Mouse (Mus musculus) lung, postnatal 14 days (tissue): Measurements from ENCODE around the gene Srsf10.

Experiments
- DNase-seq: peaks from one replicate; pipeline ENCODE4 v3.0.0; 2021

Srsf10 gene

DNA sequence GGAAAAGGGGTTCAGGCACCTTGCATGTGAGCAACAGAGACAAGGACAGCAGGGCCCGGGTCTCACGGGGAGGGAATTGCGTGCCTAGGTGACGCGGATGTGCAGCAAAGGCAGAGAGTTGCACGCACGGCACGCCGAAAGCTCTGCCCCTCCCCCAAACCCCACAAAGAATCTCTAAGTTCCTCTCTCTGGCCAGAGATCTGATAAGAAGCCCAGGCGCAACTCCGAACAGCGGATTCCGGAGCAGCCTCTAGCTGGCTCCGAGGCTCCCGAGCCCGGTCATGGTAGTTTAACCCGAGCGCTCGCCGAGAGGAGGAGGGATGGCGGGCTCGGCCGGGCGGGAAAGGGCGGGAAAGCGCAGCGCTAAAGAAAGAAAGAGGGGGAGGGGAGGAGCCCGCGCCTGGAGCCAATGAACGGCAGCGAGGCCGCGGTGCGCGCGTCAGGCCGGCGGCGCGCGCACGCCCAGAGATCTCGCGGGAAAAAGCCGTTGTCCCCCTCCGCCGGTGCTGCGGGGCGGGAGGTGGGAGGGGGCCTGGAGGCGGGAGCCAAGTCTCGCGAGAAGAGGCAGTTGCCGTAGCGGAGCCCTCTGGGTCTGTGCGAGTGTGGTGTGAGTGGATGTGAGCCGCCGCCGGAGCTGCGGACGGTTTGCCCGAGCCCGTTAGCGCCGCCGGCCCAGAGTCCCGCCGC lies at the start of gene Srsf10:
Gene Srsf10 (plus strand): TSS at position 212 of the 687 bp plus-strand sequence.
- DNase-seq, result peak; percentile 96

DNA sequence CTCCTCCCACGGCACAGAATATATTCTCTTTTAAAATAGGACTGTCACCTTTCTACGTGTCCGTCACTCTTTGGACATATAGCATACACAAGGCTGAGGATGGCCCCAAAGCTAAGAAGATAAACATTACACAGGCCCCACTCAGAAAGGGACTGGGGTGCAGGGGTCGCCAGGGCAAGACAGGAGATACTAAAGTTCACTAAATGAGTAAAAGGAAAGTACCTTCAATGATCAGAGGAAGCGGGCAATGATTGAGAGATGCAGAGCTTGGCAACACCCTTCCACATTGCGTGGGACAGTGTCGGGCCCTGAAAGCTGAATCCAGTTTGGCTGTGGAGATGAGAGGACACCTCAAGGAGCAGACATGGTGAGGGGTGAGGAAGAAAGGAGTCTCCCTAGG lies 40.7 kb upstream of the Srsf10 start:
- DNase-seq, result no peak

DNA sequence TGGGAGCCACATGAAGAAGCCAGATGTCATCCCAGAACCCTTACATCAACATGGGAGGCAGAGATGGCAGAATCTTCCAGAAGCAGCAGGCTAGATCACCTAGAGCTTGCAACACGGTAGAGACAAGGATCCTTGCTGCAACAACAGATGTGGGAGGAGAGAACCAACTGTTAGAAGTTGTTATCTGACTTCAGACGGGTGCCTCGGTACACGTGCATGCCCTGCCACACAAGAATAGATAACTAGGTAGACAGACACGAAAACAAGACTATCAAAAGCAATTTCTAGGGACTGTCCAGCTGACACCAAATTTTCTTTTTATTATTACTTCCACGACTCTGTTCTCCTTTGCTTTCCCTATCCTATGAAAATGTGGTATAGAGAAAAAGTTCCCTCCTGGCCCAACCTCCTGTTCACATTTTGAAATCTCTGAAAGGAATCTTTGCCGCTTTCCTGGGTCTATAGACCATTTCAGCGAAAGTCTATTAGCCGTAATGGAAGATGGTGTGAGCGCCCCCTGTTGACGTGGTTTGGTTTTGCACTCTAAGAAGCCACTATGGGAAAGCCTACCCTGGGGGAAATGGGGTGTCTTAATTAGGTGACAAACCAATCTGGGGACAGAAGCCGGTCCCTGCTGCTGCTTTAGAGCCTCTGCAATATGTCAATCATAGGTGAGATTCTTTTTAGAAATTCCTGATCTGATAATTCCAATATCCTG lies 38.5 kb upstream of the Srsf10 start:
- peak; percentile 71 for DNase-seq

DNA sequence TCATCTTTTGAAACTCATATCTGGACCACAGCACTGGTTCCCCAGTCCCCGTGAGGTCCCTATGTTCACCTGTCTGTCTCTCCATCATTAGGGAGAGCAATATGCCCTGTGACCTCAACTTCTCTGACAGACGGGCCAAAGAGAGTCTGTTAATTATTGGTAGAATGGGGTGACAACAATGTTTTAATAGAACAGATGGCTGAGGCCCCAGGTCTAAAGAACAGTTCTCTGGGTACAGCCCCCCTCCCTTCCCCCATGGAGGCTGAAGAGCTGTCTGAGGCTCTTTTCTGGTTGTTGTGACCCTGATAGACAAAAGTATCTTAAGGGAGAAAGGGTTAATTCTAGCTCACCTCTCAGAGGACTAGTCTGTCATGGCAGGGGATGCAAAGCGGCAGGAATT lies 37.2 kb upstream of the Srsf10 start:
- no peak for DNase-seq

DNA sequence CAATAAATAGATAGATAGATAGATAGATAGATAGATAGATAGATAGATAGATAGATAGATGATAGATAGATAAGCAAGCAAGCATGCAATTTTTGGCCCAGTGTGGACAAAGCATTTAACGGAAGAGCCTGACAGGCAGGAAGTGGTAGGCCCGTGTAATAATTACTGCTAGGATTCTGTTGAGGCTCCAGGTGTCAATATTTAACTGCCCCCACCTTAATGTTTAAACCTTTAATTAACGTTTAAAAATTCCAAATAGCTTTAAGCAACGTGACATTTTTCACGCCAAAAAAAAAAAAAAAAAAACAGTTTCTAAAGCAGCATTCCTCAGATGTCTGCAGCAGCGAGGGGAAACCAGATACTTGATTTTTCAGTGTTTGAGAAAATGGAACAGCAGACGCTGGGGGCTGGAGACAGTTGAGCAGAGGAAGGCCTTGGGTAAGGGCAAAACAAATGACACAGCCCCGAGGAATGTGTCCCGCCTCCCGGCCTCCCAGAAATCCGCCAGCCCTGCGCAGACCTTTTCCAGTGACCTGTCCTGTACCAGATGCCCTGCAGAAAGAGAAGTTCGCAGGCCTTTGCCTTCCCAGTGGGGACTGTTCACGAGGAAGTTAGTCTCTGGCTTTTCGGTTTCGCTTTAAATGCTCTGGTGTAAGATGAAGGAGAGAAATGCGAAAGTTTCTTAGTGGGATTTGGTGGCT lies 35.6 kb upstream of the Srsf10 start:
- peak; percentile 40 for DNase-seq

DNA sequence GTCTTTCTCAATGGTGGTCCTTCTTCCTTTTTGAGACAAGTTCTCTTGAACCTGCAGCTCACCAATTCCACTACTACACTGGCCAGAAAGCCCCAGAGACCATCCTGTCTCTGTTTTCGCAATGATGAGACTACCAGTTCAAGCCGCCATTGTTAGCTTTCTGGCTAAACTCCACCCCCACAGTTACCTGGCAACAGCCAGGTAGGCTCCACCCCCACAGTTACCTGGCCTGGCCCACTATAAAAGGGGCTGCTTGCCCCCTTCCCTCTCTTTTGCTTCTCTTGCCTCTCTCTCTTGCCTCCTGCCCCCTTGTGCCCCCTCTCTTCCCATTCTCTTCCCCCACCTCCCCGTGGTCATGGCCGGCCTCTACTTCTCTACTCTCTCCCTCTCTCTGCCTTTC lies 33.8 kb upstream of the Srsf10 start:
- no peak for DNase-seq

DNA sequence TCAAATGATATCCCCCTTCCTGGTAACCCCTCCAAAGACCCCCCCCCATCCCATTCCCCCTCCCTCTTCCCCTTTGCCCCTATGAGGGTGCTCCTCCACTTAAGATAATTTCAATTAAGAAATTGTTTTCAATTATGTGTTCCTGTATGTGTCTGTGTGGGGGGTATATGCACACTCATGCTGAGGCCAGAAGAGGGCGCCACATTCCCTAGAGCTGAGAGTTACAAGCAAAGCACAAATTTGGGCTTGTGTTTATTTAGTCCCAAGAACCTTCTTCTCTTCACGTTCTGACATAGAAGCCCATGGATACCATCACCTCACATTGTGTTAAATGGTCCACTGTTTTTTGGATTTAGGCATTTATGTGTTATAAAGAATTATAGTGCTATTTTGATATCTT lies 32.2 kb upstream of the Srsf10 start:
- DNase-seq, result peak; percentile 52

DNA sequence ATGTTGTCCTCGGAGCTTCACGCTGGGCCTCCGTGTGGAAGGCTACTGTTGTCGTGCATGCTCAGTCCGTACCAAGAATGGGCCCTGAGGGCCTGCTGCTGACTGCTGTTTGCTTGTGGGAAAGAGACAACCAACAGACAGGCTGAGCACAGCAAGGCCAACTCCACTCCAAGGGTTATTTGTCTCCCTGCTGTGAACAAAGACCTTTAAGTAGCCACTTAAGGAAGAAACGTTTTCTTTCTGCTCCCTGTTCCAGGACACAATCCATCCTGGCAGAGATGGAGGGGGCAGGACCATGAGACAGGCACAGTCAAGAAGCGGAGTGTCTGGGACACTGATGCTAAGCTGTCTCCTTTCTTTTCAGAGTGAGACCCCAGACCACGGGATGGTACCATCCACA lies 31.3 kb upstream of the Srsf10 start:
- DNase-seq, result no peak

DNA sequence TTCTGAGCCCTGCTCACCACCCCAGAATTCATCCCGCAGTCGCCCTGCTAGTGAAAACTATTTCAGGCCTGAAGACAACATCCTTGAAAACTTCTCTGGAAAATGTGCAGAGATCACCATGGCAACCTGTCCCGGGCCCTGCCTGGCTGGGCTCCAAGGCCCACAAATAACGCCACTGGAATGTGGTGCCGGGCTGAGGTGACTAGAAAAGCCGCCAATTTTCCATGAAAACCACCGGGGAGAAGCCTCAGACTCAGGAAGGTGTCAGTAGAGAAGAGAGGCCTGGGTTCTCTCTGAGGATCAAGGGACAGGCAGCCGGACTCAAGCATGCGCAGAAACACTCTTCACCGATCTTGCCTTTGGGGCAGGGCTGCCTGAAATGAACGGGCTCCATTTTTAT lies 27.1 kb upstream of the Srsf10 start:
- DNase-seq, result peak; percentile 79

DNA sequence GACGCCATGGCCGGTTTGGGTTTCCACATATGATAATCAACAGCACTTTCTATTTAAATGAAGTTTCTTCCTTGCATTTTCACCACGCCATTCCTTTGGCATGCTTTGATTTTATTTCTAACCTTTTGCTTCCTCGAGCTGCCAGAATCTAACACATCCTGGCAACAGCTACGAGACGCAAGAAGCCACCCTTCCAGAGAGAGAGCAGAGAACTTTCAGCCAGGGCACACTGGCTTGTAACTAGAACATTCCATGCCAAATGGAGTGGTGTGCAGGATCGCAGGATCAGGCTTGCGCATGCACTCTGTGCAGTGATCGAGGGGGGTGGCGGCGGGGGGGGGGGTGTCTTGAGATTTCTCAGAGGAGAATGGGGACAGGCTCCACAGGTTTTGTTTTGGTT lies 23.5 kb upstream of the Srsf10 start:
- DNase-seq, result peak; percentile 59

DNA sequence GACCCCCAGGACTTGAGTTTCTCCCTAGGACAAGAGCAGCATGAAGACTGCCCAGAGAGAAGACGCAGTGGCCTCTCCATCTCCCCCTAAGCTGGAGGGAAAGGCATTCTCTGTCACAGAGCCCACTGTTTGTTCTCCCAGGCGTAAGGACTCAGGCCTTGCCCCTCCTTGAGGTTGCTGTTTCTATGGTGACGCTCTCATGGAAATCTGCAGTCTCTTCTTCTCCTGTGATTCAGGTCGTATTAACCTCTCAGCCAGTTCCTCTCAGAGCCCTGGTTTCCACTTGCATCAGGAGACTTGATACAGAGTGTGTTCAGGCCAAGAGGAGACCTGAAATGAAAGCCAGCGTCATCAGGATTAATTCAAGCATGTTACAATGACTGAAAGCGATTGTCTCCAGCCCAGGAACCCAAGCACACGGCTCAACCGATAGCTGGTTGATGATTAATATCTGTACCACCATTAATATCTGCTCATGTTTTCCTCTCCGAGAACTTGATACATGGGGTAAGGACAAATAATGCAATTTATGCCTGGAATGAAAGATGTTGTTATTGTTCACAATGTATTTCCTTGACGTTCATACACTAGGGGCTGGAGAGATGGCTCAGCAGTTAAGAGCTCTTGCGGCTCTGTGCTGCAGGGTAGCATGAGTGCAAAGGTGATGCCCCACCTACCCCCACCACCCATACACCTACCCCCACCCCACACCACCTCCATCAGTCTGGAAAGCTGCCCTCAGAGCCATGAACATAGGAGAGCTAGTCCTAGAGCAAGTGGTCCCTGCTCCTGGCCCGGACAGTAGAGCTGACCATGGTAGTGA lies 22.0 kb upstream of the Srsf10 start:
- no peak for DNase-seq

DNA sequence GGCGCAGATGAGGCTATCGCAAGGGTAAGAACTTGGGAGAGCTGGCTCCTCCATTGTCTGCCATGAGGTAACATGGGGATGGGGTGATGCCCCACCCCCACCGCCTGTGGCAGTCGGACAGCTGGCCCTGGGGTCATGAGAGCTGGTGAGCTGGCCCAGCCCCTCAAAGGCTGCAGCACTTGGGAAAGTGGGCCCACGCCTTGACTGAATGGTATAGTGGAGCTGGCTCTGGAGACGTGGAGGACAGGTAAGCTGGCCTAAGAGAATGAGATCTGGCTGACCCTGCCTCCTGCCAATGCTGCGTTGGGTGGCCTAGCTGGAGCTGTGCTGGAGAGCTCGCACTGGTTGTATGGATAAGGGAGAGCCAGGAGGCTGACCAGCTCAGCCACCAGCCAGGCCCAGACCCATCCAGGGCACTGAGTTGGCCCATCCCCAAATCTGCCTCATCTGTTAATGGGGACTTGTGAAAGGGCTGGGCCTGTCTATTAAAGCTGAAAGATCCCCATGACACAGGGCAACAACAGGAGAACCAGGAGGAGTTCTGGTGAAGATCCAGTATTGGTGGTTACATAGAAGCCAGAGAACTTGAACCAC lies 21.3 kb upstream of the Srsf10 start:
- DNase-seq, result no peak

DNA sequence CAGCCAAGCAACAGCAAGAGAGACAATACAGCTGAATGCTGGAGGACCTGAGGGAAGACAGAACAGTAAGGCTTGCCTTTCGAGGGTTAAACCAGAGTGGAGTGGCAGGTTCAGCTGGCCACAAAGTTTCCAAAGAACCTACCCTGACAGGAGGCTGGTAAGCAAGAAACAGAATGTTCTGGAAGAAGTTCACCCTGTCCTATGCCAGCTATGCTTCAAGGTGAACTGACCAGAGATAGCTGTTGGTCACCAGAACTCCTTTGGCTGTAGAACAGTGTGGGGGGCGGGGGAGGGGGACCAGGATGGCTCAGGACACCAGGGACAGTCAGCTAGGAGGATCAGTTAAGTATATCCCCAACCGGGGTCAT lies 16.6 kb upstream of the Srsf10 start:
- no peak for DNase-seq

DNA sequence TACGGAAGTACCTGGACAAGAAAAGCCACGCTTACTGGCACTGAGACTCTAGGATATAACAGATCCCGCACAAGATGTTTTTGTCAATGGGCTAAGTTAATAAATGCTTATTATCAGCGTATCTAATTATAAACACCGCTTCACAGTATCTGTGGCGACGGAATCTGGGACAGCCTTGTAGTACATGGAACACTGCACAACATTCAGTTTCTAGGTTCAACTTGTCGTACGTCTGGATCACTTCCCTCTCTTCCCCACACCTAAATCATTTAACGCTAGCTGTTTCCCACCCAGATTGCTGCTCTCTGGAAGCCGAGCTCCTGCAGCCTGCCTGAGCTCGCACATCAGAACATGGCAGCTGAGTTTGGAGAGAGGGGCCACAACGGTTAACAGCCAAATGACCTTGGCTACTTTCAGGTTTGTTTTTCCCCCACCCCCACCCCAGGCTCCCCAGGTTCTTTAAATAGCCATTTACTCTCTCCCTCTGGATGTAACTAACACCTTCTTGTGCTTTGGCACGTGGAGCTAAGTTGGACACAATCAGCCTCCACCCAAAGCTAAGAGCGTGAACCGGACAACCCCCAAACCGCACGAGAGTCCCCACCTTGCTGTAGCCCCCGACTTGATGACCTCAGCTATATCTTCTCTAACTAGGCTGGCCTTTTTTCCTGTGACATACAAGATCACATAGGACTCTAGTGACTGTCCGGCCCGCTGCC lies 16.1 kb upstream of the Srsf10 start:
- no peak for DNase-seq

DNA sequence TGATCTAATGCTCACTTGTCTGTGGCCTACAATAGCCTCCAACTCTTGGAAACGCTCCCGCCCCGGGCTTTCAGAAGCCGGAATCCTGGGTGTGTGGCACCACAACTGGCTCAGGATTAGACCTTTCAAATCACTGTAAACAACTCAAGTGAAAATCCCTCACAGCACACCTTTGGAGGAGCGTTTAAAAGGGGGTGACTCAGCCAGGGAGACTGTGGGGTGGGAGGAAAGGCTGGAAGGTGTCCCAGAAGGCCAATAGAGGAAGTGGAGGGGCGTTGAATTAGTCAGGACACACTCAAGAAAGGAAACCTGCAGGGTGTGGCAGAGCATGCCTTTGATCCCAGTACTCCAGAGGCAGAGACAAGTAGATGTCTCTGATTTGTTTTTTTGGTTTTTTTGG lies 11.1 kb upstream of the Srsf10 start:
- peak; percentile 40 for DNase-seq

DNA sequence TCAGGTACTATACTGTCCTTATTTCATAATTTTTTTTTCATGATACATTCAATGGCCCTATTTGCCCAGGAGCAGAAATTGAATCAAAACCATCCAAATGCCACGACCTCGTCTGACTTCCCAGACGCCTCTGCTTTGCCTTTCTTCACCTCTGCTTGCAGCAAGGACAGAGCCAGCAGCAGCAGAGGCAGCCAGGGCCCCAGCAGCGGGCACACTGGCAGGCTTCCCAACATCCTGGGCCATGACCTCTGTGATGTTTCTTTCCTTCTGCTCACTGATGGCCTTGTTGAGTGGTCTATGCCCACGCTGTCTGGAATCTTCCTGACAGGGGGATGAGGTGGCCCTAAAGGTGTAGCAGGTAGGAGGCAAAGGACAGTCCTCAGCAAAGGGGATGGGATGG lies 8.0 kb upstream of the Srsf10 start:
- DNase-seq, result no peak

DNA sequence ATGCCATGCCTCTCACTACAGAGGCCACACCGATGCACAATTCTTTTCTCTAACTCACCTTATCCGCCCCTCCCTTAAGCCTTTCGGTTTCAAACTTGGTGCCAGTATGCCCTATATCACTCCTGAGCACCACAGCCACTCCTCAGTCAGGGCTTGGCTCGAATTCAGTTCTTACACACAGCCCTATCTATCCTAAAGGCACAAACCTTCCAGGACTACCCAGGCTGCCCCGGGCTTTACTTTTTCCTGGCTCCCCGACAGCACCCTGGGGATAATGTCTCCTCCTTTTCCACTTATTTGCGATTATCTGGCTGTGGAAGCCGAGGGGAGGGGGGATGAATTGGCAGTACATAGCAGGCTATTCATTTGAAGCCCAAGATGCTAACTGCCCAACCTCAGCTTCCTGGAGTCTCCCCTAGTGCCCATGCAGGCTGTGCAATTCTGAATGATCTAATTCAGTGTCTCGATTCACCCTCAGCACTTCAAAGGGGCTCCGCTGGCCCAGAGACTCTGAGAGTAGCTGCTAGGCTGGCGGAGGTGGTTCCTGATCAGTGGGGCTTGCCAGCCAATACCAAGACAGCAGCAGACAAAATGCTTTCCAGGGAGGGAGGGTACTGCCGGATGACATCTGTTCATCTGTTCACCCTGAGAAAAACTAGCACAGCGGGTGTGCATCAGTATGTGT lies 5.0 kb upstream of the Srsf10 start:
- no peak for DNase-seq

DNA sequence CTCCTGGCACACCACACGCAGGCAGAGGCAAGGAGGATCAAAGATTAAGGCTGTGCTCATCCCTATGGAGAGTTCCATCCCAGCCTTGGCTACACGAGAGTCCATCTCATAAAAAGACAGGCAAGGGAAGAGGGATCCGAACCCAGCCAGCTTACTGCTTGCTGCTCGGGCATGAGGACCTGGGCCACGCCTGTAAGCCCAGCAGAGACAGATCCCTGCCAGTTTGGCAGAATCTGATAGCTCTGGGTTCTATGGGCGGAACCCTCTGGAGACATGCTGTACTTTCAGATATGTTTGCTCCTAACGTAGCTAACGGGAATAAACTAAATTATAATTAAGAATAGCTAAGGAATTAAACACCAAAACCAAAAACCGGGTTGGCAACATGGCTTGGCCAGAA lies 3.6 kb upstream of the Srsf10 start:
- no peak for DNase-seq

DNA sequence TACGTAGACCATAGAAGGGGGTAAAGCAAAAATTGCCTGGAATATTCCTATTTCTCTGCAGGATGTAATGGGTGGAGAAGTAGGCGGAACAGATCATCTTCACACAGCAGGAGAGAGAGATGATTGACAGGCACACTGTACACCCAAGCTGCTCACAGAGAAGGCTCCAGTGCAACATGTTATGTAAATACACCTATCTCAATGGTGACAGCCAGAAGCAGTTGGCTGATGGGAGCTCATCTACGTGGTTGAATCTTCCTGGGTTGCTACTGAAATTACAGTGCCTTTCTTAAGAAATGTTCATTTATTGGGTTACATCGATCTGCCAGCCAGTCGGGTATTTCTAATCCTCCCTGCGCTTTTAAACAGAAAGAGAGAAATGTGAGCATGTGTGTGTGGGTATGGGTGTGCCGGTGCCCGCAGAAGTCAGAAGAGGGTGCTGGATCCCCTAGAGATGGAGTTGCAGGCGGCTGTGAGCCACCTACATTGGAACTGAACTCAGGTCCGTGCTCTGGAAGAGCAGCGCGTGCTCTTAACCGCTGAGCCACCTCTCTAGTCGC lies 1.5 kb upstream of the Srsf10 start:
- no peak for DNase-seq

DNA sequence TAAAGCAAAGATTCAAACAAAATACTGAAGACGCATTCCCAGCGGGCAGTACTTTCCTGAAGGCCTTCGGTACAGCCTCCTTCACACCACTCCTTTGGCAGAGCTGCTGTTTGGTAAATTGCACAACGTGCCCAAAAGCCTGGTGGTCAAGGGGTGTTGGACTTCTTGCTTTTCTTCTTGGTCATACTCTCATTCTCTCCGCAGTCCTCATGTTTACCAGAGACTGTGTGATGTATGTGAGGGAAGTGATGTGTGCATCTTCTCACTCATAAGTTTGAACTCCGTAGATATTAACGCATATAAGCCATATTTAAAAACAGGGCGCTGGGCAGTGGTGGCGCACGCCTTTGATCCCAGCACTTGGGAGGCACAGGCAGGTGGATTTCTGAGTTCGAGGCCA lies 917 bp upstream of the Srsf10 start:
- DNase-seq, result no peak

DNA sequence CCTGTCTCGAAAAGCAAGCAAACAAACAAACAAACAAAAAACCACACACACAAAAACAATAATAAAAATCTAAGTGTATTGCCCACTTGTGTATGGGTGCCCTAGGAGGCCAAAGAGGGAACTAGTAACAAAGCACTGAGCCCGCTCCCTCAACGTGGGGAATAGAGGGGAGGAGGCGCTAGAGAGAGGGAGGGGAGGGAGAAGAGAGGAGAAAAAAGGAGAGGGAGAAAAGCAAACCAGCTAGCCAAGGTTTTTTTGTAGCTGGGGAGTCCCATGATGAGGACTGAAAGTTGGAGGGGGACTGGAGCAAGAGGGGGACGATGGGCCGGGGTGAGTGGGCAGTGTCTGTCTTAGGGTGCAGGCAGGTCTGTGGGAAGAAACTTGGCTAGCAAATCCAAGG lies 467 bp upstream of the Srsf10 start:
- DNase-seq, result no peak
